Mouse (Mus musculus) spleen, adult 2 months (tissue): ENCODE measurements around the gene Serpina5.

Experiments
- CTCF ChIP-seq: fragments of 200-500 bp; IDR thresholded peaks from 2 replicates; pipeline ENCODE4 v1.5.1; 2011; ENCODE audit warnings: mild to moderate bottlenecking, inconsistent platforms; ENCODE audit not compliant: insufficient read depth, insufficient read length, insufficient replicate concordance; ENCODE audit errors: extremely low read depth
- POLR2A ChIP-seq: fragments of 200-500 bp; IDR thresholded peaks from 2 replicates; pipeline ENCODE4 v1.6.1; 2011; ENCODE audit warnings: low read depth, low read length, inconsistent platforms

DNA sequence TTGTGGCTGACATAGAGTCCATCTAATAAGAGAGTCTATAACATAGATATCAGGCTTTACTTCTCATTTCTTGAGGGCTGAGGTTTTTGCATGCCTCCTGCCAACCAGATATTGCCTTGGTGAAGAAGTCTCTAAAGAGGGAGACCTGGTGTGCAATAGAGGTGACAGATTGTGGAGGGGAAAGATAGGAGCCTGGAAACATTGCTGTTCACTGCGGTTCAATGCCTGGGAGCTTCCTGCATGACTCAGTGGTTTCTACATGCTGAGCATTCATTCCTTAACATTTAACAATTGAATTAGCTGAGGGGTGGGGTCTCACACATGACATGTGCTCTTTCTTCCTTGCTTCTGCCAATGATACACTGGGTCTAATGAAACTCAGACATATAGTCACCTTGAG, 22.2 kb downstream of the Serpina5 start:
- TF ChIP-seq POLR2A (no peak), CTCF (no peak)
